Mouse (Mus musculus): ENCODE measurements around the gene Ces1h.
A peak's percentile ranks its signal among the peaks of the same experiment; 100 is the strongest.

Ces1h gene

GRCm38 (mm10) chr8:93379625-93380024 is at the start of gene Ces1h:
TSS of gene Ces1h (minus strand) at chr8:93379725.
- no peak for DNase-seq

GRCm38 (mm10) chr8:93427195-93427594 is 47.7 kb upstream of the Ces1h start:
- no peak for DNase-seq

GRCm38 (mm10) chr8:93415387-93415786 is 35.9 kb upstream of the Ces1h start:
- no peak for DNase-seq

- no peak for DNase-seq
Observed at GRCm38 (mm10) chr8:93408830-93409229, 29.3 kb upstream of the Ces1h start.

GRCm38 (mm10) chr8:93399698-93400097 is 20.2 kb upstream of the Ces1h start:
- no peak for DNase-seq

- peak in 1 of 2 experiments; percentile 60 for DNase-seq
Observed at GRCm38 (mm10) chr8:93398044-93398443, 18.5 kb upstream of the Ces1h start.

- DNase-seq, result peak; percentile 74 to 75
Observed at GRCm38 (mm10) chr8:93394079-93394619, 14.6 kb upstream of the Ces1h start.

- no peak for DNase-seq
Observed at GRCm38 (mm10) chr8:93369481-93369880, 10.0 kb downstream of the Ces1h start.

GRCm38 (mm10) chr8:93360113-93360512 is 19.4 kb downstream of the Ces1h start:
- no peak for DNase-seq

GRCm38 (mm10) chr8:93339531-93339930 is 40.0 kb downstream of the Ces1h start:
- no peak for DNase-seq

GRCm38 (mm10) chr8:93337207-93337606 is 42.3 kb downstream of the Ces1h start, which contains the start of gene Ces1g:
TSS of gene Ces1g (minus strand) at chr8:93337308.
- no peak for DNase-seq

- DNase-seq, result no peak
Observed at GRCm38 (mm10) chr8:93332703-93333102, 46.8 kb downstream of the Ces1h start.

GRCm38 (mm10) chr8:93331151-93331550 is 48.4 kb downstream of the Ces1h start:
- no peak for DNase-seq

GRCm38 (mm10) chr8:93325123-93325522 is 54.4 kb downstream of the Ces1h start:
- peak; percentile 11 to 41 for DNase-seq

- DNase-seq, result no peak
Observed at GRCm38 (mm10) chr8:93317031-93317430, 62.5 kb downstream of the Ces1h start.

- DNase-seq, result no peak
Observed at GRCm38 (mm10) chr8:93315557-93315956, 64.0 kb downstream of the Ces1h start.

Data from kidney, postnatal 25 days (tissue).